Mouse (Mus musculus) kidney, adult 2 months (tissue): Measurements from ENCODE around the gene Adprh.

ENCODE experiments used
- CTCF ChIP-seq: fragments of 200-500 bp; conservative IDR thresholded peaks from 2 replicates; pipeline ENCODE4 v1.5.1; 2011; ENCODE audit warnings: low read depth, mild to moderate bottlenecking, control low read depth, low read length, moderate library complexity, mixed read lengths; ENCODE audit not compliant: insufficient read depth, insufficient read length
- POLR2A ChIP-seq: fragments of 200-500 bp; IDR thresholded peaks from one replicate; pipeline ENCODE4 v1.6.1; 2011; ENCODE audit warnings: low read depth, low read length, control low read depth

DNA sequence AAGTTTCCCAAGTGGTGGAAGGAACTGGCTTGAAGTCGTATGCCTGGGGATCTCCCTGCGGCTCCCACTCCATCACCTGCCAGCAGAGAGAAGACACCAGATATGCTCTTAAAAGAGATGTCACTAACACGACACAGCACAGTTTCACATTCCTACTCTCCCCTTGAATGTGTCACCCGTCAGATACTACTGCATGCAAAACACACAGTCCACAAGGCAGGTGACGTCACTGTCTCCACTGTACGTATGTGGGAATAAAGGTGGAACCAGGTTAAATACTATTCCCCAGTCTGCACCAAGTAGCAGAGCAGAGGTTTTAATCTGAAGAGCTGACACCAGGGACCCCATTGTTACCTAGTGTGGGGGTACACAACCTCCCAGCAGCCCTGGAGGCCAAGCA lies 12.1 kb downstream of the Adprh start:
- no peak for TF ChIP-seq POLR2A
- no peak for TF ChIP-seq CTCF
